Mouse (Mus musculus): ENCODE measurements around the gene Spats2.
"Not testable (repeated sequence)": the region's sequence is repeated elsewhere in the genome, so short reads cannot be mapped to it uniquely, and the experiment has no call there.

- TF ChIP-seq CTCF (IDR thresholded peaks at IDR 0.05; ENCODE audit: control insufficient read depth, insufficient read depth, insufficient read length); MAX (IDR thresholded peaks at IDR 0.05); USF1 (IDR thresholded peaks at IDR 0.05; ENCODE audit: low read depth): not testable (repeated sequence)
Observed at GRCm38 (mm10) chr15:99154515-99154914, 28.8 kb downstream of the Spats2 start.

Measured in C2C12 (cell line).